Mouse (Mus musculus) CH12.LX (cell line): Measurements from ENCODE around the gene Mt3. TPM values are rescaled to one million over a fixed set of nuclear protein-coding genes. Genes with fewer than 3 reads are reported as not detected.

ENCODE experiments used
- DNase-seq: peaks from one replicate; pipeline ENCODE4 v3.0.0-alpha.2; 2013; ENCODE audit errors: extremely low read depth
- H3K27ac ChIP-seq: 2 replicates; pipeline ENCODE4 v1.5.1; 2012; ENCODE audit warnings: low read depth, mild to moderate bottlenecking, control low read depth, moderate library complexity; ENCODE audit not compliant: insufficient read depth
- H3K27me3 ChIP-seq: replicated peaks from 2 replicates; pipeline ENCODE3; 2012; ENCODE audit warnings: inconsistent platforms
- H3K36me3 ChIP-seq, 2 experiments: replicated peaks in 1 of 2; 2 replicates each; pipeline versions ENCODE3 to v1.6.1; 2012; ENCODE audit warnings: inconsistent platforms in 1 of 2, low read length in 1 of 2, mild to moderate bottlenecking in 1 of 2, mixed read lengths in 1 of 2, moderate library complexity in 1 of 2; ENCODE audit not compliant: control insufficient read depth in 1 of 2, insufficient read depth in 1 of 2
- H3K4me1 ChIP-seq, 2 experiments: 2 replicates each; pipeline ENCODE4 v1.6.1; 2012; ENCODE audit warnings: inconsistent platforms in 1 of 2, moderate library complexity in 1 of 2; ENCODE audit not compliant: insufficient read depth in 2 of 2, control insufficient read depth in 1 of 2
- H3K4me2 ChIP-seq: 2 replicates; pipeline ENCODE4 v1.6.1; 2012; ENCODE audit warnings: low read depth, mild to moderate bottlenecking, control low read depth; ENCODE audit not compliant: poor library complexity, insufficient read depth, severe bottlenecking
- H3K4me3 ChIP-seq, 3 experiments: fragments of 150-350 bp in 1 of 3; sonication (generic) in 1 of 3; replicated peaks in 1 of 3; 2 replicates each; pipeline versions ENCODE3 to v1.5.1; 2011 to 2012; ENCODE audit warnings: low read depth in 2 of 3, low read length in 2 of 3, mild to moderate bottlenecking in 2 of 3, moderate library complexity in 2 of 3, control low read depth in 1 of 3, improper control_type of control experiment in 1 of 3, inconsistent platforms in 1 of 3, mixed read lengths in 1 of 3; ENCODE audit not compliant: poor library complexity in 1 of 3
- H3K79me2 ChIP-seq: replicated peaks from 2 replicates; pipeline ENCODE4 v1.6.1; 2012; ENCODE audit warnings: mild to moderate bottlenecking, moderate library complexity; ENCODE audit not compliant: control insufficient read depth, poor library complexity, insufficient read depth, severe bottlenecking; ENCODE audit errors: extremely low read depth
- H3K9ac ChIP-seq: 2 replicates; pipeline ENCODE4 v1.6.1; 2012; ENCODE audit warnings: low read depth, mild to moderate bottlenecking, control low read depth, moderate library complexity; ENCODE audit not compliant: insufficient read depth
- H3K9me3 ChIP-seq: replicated peaks from 2 replicates; pipeline ENCODE3; 2012; ENCODE audit warnings: low read length, inconsistent platforms, mixed read lengths
- BHLHE40 ChIP-seq: IDR thresholded peaks from 2 replicates; pipeline ENCODE4 v1.6.1; 2011; ENCODE audit warnings: mild to moderate bottlenecking, low read depth, low read length, improper control_type of control experiment
- CHD1 ChIP-seq: IDR thresholded peaks from 2 replicates; pipeline ENCODE4 v1.6.1; 2012; ENCODE audit warnings: low read depth, low read length, improper control_type of control experiment, inconsistent platforms
- CHD2 ChIP-seq: IDR thresholded peaks from 2 replicates; pipeline ENCODE4 v1.6.1; 2011; ENCODE audit warnings: low read length, improper control_type of control experiment
- E2F4 ChIP-seq: IDR thresholded peaks from 2 replicates; pipeline ENCODE4 v1.6.1; 2011; ENCODE audit warnings: low read depth, low read length, improper control_type of control experiment; ENCODE audit not compliant: insufficient replicate concordance
- ELF1 ChIP-seq: IDR thresholded peaks from 2 replicates; pipeline ENCODE4 v1.6.1; 2014; ENCODE audit warnings: low read depth, mild to moderate bottlenecking, inconsistent platforms, low read length, improper control_type of control experiment
- EP300 ChIP-seq: IDR thresholded peaks from 2 replicates; pipeline ENCODE4 v1.6.1; 2011; ENCODE audit warnings: low read length, improper control_type of control experiment
- ETS1 ChIP-seq: conservative IDR thresholded peaks from 2 replicates; pipeline ENCODE4 v1.6.1; 2012; ENCODE audit warnings: low read depth, mild to moderate bottlenecking, inconsistent platforms, low read length, improper control_type of control experiment, moderate library complexity
- GABPA ChIP-seq: IDR thresholded peaks from 2 replicates; pipeline ENCODE4 v1.6.1; 2012; ENCODE audit warnings: low read depth, low read length, improper control_type of control experiment, inconsistent platforms; ENCODE audit not compliant: insufficient replicate concordance
- HCFC1 ChIP-seq: IDR thresholded peaks from 2 replicates; pipeline ENCODE4 v1.6.1; 2012; ENCODE audit warnings: low read depth, mild to moderate bottlenecking, inconsistent platforms, low read length, improper control_type of control experiment
- MAFK ChIP-seq: IDR thresholded peaks from 2 replicates; pipeline ENCODE4 v1.6.1; 2011; ENCODE audit warnings: low read length, improper control_type of control experiment; ENCODE audit not compliant: insufficient replicate concordance
- MAX ChIP-seq: IDR thresholded peaks from 2 replicates; pipeline ENCODE4 v1.6.1; 2011; ENCODE audit warnings: low read length, improper control_type of control experiment
- MAZ ChIP-seq: IDR thresholded peaks from 2 replicates; pipeline ENCODE4 v1.6.1; 2012; ENCODE audit warnings: low read depth, mild to moderate bottlenecking, inconsistent platforms, low read length, improper control_type of control experiment, moderate library complexity
- MEF2A ChIP-seq: IDR thresholded peaks from 2 replicates; pipeline ENCODE4 v1.6.1; 2014; ENCODE audit warnings: low read depth, mild to moderate bottlenecking, inconsistent platforms, low read length, improper control_type of control experiment, borderline replicate concordance
- MXI1 ChIP-seq: IDR thresholded peaks from 2 replicates; pipeline ENCODE4 v1.6.1; 2011; ENCODE audit warnings: mild to moderate bottlenecking, low read depth, low read length, improper control_type of control experiment
- MYC ChIP-seq: IDR thresholded peaks from 2 replicates; pipeline ENCODE4 v1.6.1; 2011; ENCODE audit warnings: low read depth, mild to moderate bottlenecking, improper control_type of control experiment, low read length
- NELFE ChIP-seq: IDR thresholded peaks from 2 replicates; pipeline ENCODE4 v1.6.1; 2011; ENCODE audit warnings: low read depth, low read length, improper control_type of control experiment
- NRF1 ChIP-seq: IDR thresholded peaks from 2 replicates; pipeline ENCODE4 v1.6.1; 2014; ENCODE audit warnings: low read depth, mild to moderate bottlenecking, inconsistent platforms, low read length, improper control_type of control experiment, moderate library complexity
- PAX5 ChIP-seq: IDR thresholded peaks from 2 replicates; pipeline ENCODE4 v1.6.1; 2012; ENCODE audit warnings: low read length, inconsistent platforms, mixed read lengths
- POLR2A ChIP-seq: IDR thresholded peaks from 2 replicates; pipeline ENCODE4 v1.6.1; 2011; ENCODE audit warnings: low read depth, mild to moderate bottlenecking, improper control_type of control experiment, low read length
- POLR2AphosphoS2 ChIP-seq: IDR thresholded peaks from 2 replicates; pipeline ENCODE4 v1.6.1; 2011; ENCODE audit warnings: low read depth, low read length, improper control_type of control experiment
- RCOR1 ChIP-seq: conservative IDR thresholded peaks from 2 replicates; pipeline ENCODE4 v1.6.1; 2012; ENCODE audit warnings: low read depth, mild to moderate bottlenecking, inconsistent platforms, low read length, improper control_type of control experiment
- SMC3 ChIP-seq: IDR thresholded peaks from 2 replicates; pipeline ENCODE4 v1.6.1; 2011; ENCODE audit warnings: low read depth, low read length, improper control_type of control experiment
- TBP ChIP-seq: conservative IDR thresholded peaks from 2 replicates; pipeline ENCODE4 v1.6.1; 2011; ENCODE audit warnings: low read depth, low read length, improper control_type of control experiment
- TCF12 ChIP-seq: IDR thresholded peaks from 2 replicates; pipeline ENCODE4 v1.6.1; 2014; ENCODE audit warnings: low read depth, mild to moderate bottlenecking, inconsistent platforms, low read length, improper control_type of control experiment
- UBTF ChIP-seq: IDR thresholded peaks from 2 replicates; pipeline ENCODE4 v1.6.1; 2012; ENCODE audit warnings: low read depth, mild to moderate bottlenecking, inconsistent platforms, low read length, improper control_type of control experiment, moderate library complexity
- USF2 ChIP-seq: conservative IDR thresholded peaks from 2 replicates; pipeline ENCODE4 v1.6.1; 2011; ENCODE audit warnings: low read depth, low read length, improper control_type of control experiment
- ZKSCAN1 ChIP-seq: IDR thresholded peaks from 2 replicates; pipeline ENCODE4 v1.6.1; 2012; ENCODE audit warnings: low read depth, inconsistent platforms, low read length, improper control_type of control experiment, borderline replicate concordance
- ZMIZ1 ChIP-seq: IDR thresholded peaks from 2 replicates; pipeline ENCODE4 v1.6.1; 2012; ENCODE audit warnings: low read depth, mild to moderate bottlenecking, inconsistent platforms, low read length, improper control_type of control experiment
- ZNF384 ChIP-seq: IDR thresholded peaks from 2 replicates; pipeline ENCODE4 v1.6.1; 2012; ENCODE audit warnings: low read depth, low read length, improper control_type of control experiment, inconsistent platforms
- dilution Hi-C: fragments of 300-500 bp; cut with MboI; formaldehyde crosslinking; loops from 2 replicates; pipeline ENCODE4 v1.14.3; 2020; ENCODE audit warnings: low sequenced_read_pairs; ENCODE audit not compliant: extremely low pct_unique_long_range_greater_than_20kb, extremely low pct_ligation_motif_present
- in situ Hi-C: fragments of 300-500 bp; cut with MboI; formaldehyde crosslinking; loops from 3 replicates; pipeline ENCODE4 v1.14.3; 2019; ENCODE audit warnings: low sequenced_read_pairs, low pct_ligation_motif_present, low pct_unique_long_range_greater_than_20kb, mixed read lengths
- polyA plus RNA-seq: library from polyadenylated mRNA; unstranded; fragments of >175 nt; gene quantifications from 2 replicates; pipeline ENCODE4 v1.2.1, GENCODE M21; 2012; ENCODE audit warnings: low read depth; ENCODE audit not compliant: insufficient read length
- total RNA-seq, 2 experiments: library from RNA; depleted of rRNA; stranded (reverse); fragments of 300-350 nt in 1 of 2; fragments of >200 nt in 1 of 2; gene quantifications; 2 replicates each; pipeline ENCODE4 v1.2.3; 2012 to 2014

The Mt3 gene
- total and polyA plus RNA-seq, 3 experiments: 1.9 to 20.6 TPM; not detected in 1

GRCm38 (mm10) chr8:94182055-94182929 lies 29.9 kb downstream of the Mt3 start:
- H3K27me3 ChIP-seq: peaks cover 55% of the 10 kb centered on the region
- H3K27ac ChIP-seq: peak overlapping the region; percentile 67
- no peaks in the 10 kb centered on the region for H3K36me3 ChIP-seq
- no peaks in the 10 kb centered on the region for H3K9me3 ChIP-seq
- H3K4me2 ChIP-seq: peak overlapping the region; percentile 55
- peaks cover 18 to 46% of the 10 kb centered on the region in 2 experiments for H3K4me1 ChIP-seq
- no peak for DNase-seq
- dilution Hi-C loops: no loop called here
- TF ChIP-seq MYC (no peak), GABPA (no peak), ZKSCAN1 (no peak), ZMIZ1 (no peak), ZNF384 (no peak), NELFE (no peak), SMC3 (no peak), PAX5 (no peak), MAX (no peak), RCOR1 (no peak), E2F4 (no peak), MEF2A (no peak)
- H3K9ac ChIP-seq: peak overlapping the region; percentile 57
- H3K4me3 ChIP-seq: peak overlapping the region; percentile 39 to 53 (median 51)
- peaks cover 4% of the 10 kb centered on the region; the same call in 1 of the 2 replicates for H3K79me2 ChIP-seq
- in situ Hi-C loops: loop anchor here (25.0 kb wide), 1 partner anchor 495 kb away; no protein-coding TSS in a partner anchor

- H3K4me1 ChIP-seq: peaks cover 21 to 51% of the 10 kb centered on the region in 2 experiments
- no peaks in the 10 kb centered on the region for H3K9me3 ChIP-seq
- dilution Hi-C loops (no loop called here), in situ Hi-C loops (loop anchor here (25.0 kb wide), 1 partner anchor 496 kb away; no protein-coding TSS in a partner anchor)
- H3K36me3 ChIP-seq: no peaks in the 10 kb centered on the region
- DNase-seq: peak; percentile 92
- H3K27ac ChIP-seq: peak overlapping the region; percentile 94
- peak overlapping the region; percentile 90 for H3K9ac ChIP-seq
- H3K27me3 ChIP-seq: peaks cover 56% of the 10 kb centered on the region
- peak overlapping the region; percentile 39 to 54 (median 51) for H3K4me3 ChIP-seq
- peak overlapping the region; percentile 93 for H3K4me2 ChIP-seq
- H3K79me2 ChIP-seq: peaks cover 4% of the 10 kb centered on the region; the same call in 1 of the 2 replicates
- TF ChIP-seq UBTF: 0 out of 2 replicates have a peak, but pooled peaks have one; percentile 22
- peak; percentile 80; the same call in 1 of the 2 replicates for TF ChIP-seq MYC
- TF ChIP-seq MXI1: peak; percentile 69
- TF ChIP-seq BHLHE40: peak; percentile 72
- no peak for TF ChIP-seq EP300
- TF ChIP-seq MAFK: no peak
- no peak for TF ChIP-seq RCOR1
- TF ChIP-seq POLR2AphosphoS2: no peak
- TF ChIP-seq SMC3: peak; percentile 40
- peak; percentile 62; the same call in 1 of the 2 replicates for TF ChIP-seq MEF2A
- TF ChIP-seq GABPA: no peak
- peak; percentile 68; the same call in 1 of the 2 replicates for TF ChIP-seq MAZ
- TF ChIP-seq CHD1: no peak
- TF ChIP-seq TBP: no peak; the same call in 1 of the 2 replicates
- TF ChIP-seq NELFE: peak; percentile 28; the same call in 1 of the 2 replicates
- TF ChIP-seq ETS1: no peak; the same call in 1 of the 2 replicates
- TF ChIP-seq NRF1: peak; percentile 64; the same call in 1 of the 2 replicates
- TF ChIP-seq ZNF384: peak; percentile 97
- TF ChIP-seq HCFC1: peak; percentile 13
- TF ChIP-seq CHD2: no peak
- peak; percentile 68 for TF ChIP-seq MAX
- peak; percentile 69 for TF ChIP-seq POLR2A
- peak; percentile 41; the same call in 1 of the 2 replicates for TF ChIP-seq ELF1
- TF ChIP-seq USF2: no peak
- peak; percentile 67; the same call in 1 of the 2 replicates for TF ChIP-seq TCF12
Observed at GRCm38 (mm10) chr8:94183117-94183516, 30.7 kb downstream of the Mt3 start.
